Mouse (Mus musculus): ENCODE results near the gene Vmn2r37. TPM values are rescaled to one million over a fixed set of nuclear protein-coding genes. Genes with fewer than 3 reads are reported as not detected.

The Vmn2r37 gene
- not detected for polyA plus RNA-seq (2014; fragmentation: Illumina TruSeq; extraction: RNeasy Lipid Tissue Mini Kit (QIAGEN cat#74804); ENCODE audit: low read depth, low replicate concordance)

GRCm38 (mm10) chr7:9223553-9223952, at the start of gene Vmn2r37:
Gene Vmn2r37 (minus strand): TSS chr7:9223653.

Other genes starting within 250 kb of the Vmn2r37 start
- gene Vmn2r39, start 192.9 kb downstream of the Vmn2r37 start, polyA plus RNA-seq (2014; fragmentation: Illumina TruSeq; extraction: RNeasy Lipid Tissue Mini Kit (QIAGEN cat#74804); ENCODE audit: low read depth, low replicate concordance), result not detected
- not detected for gene Vmn2r38, start 125.8 kb downstream of the Vmn2r37 start, polyA plus RNA-seq (2014; fragmentation: Illumina TruSeq; extraction: RNeasy Lipid Tissue Mini Kit (QIAGEN cat#74804); ENCODE audit: low read depth, low replicate concordance)